Mouse (Mus musculus): ENCODE data around the gene Katnal1. TPM values are rescaled to one million over a fixed set of nuclear protein-coding genes. Genes with fewer than 3 reads are reported as not detected.

Katnal1 gene
- polyA plus RNA-seq, 1 experiment from 2014 or later, result 9.0 TPM

DNA sequence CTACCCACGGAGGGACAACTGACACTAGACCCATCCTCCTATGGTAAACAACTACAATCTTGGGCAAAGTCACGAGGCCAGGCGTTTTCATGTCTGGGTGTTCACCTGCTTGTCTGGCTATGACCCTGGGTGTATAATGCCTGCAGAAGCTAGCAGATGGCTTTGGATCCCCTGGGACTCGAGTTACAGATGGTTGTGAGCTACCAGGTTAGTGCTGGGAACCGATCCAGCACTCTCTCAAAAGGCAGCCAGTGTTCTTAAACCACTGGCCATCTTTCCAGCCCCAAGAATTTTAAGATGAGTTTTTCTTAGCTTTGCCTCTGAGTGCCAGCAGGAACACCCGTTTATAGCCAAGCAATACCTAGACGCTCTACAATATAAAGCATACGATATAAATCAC lies 45.4 kb downstream of the Katnal1 start:
- Histone ChIP-seq H3K4me1 (replicated peaks) (peaks cover 10% of the 10 kb centered on the region), H3K4me2 (no peak overlapping the region), H3K36me3 (replicated peaks) (peaks cover 17% of the 10 kb centered on the region), H3K27me3 (no peaks in the 10 kb centered on the region), H3K9me3 (replicated peaks) (no peaks in the 10 kb centered on the region), H3K9ac (no peak overlapping the region), H3K27ac (replicated peaks) (no peak overlapping the region), H3K4me3 (replicated peaks) (no peak overlapping the region)
- no peak for ATAC-seq (ENCODE audit: insufficient read depth)
- 72% methylated on average over 8 of the region's 8 CpGs for WGBS (ENCODE audit: insufficient replicate concordance)

DNA sequence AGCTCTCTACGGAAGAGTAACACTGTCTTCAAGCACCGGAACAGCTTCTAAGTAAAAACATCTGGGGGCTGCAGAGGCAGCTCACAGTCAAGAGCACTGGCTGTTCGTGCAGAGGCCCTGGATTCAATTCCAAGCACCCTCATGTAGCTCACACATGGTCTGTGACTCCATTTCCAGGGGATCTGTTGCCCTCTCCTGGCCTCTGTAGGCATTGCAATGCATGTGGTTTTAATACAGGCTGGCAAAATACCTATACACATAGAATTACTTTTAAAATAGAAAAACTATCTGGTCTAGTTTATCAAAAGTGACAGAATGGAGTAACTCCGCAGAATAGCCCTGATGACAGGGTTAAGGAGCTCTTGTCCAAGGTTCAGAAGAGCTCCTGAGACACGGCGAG lies 49.9 kb downstream of the Katnal1 start:
- Histone ChIP-seq H3K9me3 (replicated peaks) (no peaks in the 10 kb centered on the region), H3K4me2 (no peak overlapping the region), H3K9ac (no peak overlapping the region), H3K27me3 (no peaks in the 10 kb centered on the region), H3K4me3 (replicated peaks) (no peak overlapping the region), H3K27ac (replicated peaks) (no peak overlapping the region), H3K4me1 (replicated peaks) (no peaks in the 10 kb centered on the region), H3K36me3 (replicated peaks) (peaks cover 52% of the 10 kb centered on the region)
- WGBS (ENCODE audit: insufficient replicate concordance), result 82% methylated on average over 6 of the region's 6 CpGs
- no peak for ATAC-seq (ENCODE audit: insufficient read depth)

DNA sequence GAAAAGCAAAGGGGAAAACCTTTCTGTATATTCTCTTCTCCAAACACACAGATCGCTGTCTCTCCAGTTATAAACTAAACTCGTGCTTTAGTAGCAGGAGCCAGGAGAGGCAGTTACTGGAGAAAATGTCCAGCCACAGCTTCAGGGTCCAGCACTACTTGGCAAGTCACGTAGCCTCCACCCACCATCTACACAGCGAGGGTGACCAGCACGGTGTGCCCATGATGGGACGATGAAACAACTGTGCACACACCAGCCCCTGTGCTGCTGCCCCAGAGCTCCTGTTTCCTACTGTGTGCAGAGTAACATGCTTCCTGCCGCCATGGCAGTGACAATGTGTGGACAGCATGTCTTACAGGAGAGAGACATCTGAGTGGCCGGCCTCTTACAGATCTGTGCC lies 56.0 kb downstream of the Katnal1 start:
- peaks cover 41% of the 10 kb centered on the region for H3K36me3 ChIP-seq (replicated peaks)
- no peak overlapping the region for H3K4me3 ChIP-seq (replicated peaks)
- 79% methylated on average over 8 of the region's 8 CpGs for WGBS (ENCODE audit: insufficient replicate concordance)

DNA sequence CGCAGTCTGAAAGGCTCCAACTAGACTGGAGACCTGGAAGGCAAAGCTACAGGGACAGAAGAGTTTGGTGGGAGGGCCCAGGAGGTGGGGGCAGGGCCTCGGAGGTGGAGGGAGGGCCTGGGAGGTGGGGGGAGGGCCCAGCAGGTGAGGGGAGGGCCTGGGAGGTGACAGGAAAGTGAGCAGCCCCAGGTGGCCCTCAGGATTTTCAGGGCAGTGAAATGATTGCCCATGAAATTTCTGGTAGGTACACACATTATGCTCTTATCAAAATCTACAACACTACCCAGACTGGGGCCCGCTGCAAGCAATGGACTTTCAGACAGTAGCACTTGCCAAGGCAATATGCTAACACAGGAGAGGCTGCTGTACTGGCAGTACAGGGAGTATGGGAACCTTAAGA lies 59.5 kb downstream of the Katnal1 start:
- 40% methylated on average over 3 of the region's 3 CpGs for WGBS (ENCODE audit: insufficient replicate concordance)
- no peaks in the 10 kb centered on the region; the same call in none of the 2 replicates for H3K4me1 ChIP-seq (replicated peaks)
- peaks cover 12% of the 10 kb centered on the region; the same call in 1 of the 2 replicates for H3K36me3 ChIP-seq (replicated peaks)
- H3K9ac ChIP-seq, result no peak overlapping the region
- H3K4me2 ChIP-seq, result no peak overlapping the region
- H3K27me3 ChIP-seq, result no peaks in the 10 kb centered on the region
- no peak overlapping the region for H3K27ac ChIP-seq (replicated peaks)
- no peak overlapping the region for H3K4me3 ChIP-seq (replicated peaks)
- no peaks in the 10 kb centered on the region for H3K9me3 ChIP-seq (replicated peaks)
- no peak for ATAC-seq (ENCODE audit: insufficient read depth)

More for the DNA sequence above, 56.0 kb downstream of the Katnal1 start:
- Histone ChIP-seq H3K4me2 (no peak overlapping the region), H3K27ac (replicated peaks) (no peak overlapping the region), H3K9ac (no peak overlapping the region), H3K9me3 (replicated peaks) (no peaks in the 10 kb centered on the region), H3K27me3 (no peaks in the 10 kb centered on the region), H3K4me1 (replicated peaks) (no peaks in the 10 kb centered on the region; the same call in none of the 2 replicates)
- ATAC-seq (ENCODE audit: insufficient read depth), result no peak

DNA sequence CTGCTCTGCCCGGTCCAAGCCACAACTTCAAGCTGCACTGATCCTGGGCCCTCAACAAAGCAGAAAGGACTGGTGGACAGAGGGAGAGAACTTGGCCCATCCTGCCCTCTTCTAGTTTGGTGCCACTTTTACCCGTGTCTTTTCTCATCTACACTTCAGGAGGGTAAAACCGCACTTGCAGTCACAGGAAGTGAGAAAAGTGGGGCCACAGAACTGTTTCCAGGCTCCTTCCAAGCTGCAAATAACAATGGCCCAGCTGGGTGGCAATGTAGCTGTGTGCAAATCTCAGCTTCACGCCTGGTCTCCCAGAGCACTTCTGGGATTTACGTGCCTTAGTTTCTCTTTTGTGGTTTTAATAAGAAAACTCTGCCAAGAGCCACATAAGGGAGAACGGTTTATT lies 61.4 kb downstream of the Katnal1 start:
- no peak for ATAC-seq (ENCODE audit: insufficient read depth)
- Histone ChIP-seq H3K36me3 (replicated peaks) (0 out of 2 replicates have a peak, but pooled peaks cover 3% of the 10 kb centered on the region), H3K4me3 (replicated peaks) (no peak overlapping the region), H3K9ac (no peak overlapping the region), H3K27ac (replicated peaks) (no peak overlapping the region), H3K4me2 (no peak overlapping the region), H3K4me1 (replicated peaks) (no peaks in the 10 kb centered on the region; the same call in none of the 2 replicates), H3K27me3 (no peaks in the 10 kb centered on the region; the same call in 1 of the 2 replicates), H3K9me3 (replicated peaks) (no peaks in the 10 kb centered on the region)
- 50% methylated on average over 6 of the region's 6 CpGs for WGBS (ENCODE audit: insufficient replicate concordance)

DNA sequence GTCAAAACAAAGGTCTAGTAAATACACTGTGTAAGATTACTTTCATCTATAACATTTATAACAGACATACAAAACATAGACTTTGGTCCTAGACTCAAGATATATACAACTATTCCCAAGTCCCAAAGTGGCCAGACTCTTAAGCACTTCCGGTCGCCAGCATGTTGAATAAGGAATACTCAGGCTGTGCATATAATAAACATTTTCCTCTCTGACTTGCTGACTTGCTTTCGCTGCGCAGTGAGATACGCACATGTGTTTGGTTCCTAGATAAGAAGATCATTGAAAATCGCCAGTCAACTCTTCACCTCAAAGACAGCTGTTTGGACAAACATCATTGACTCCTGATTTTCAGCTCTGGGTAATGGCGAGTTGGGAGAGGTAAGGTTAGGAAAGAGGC lies 61.9 kb downstream of the Katnal1 start:
- H3K4me3 ChIP-seq (replicated peaks), result no peak overlapping the region
- no peak overlapping the region for H3K27ac ChIP-seq (replicated peaks)
- H3K9me3 ChIP-seq (replicated peaks), result no peaks in the 10 kb centered on the region
- WGBS (ENCODE audit: insufficient replicate concordance), result 46% methylated on average over 7 of the region's 7 CpGs
- no peak overlapping the region for H3K4me2 ChIP-seq
- H3K4me1 ChIP-seq (replicated peaks), result no peaks in the 10 kb centered on the region; the same call in none of the 2 replicates
- no peak overlapping the region for H3K9ac ChIP-seq
- H3K27me3 ChIP-seq, result no peaks in the 10 kb centered on the region; the same call in 1 of the 2 replicates
- no peak for ATAC-seq (ENCODE audit: insufficient read depth)
- H3K36me3 ChIP-seq (replicated peaks), result 0 out of 2 replicates have a peak, but pooled peaks cover 3% of the 10 kb centered on the region

DNA sequence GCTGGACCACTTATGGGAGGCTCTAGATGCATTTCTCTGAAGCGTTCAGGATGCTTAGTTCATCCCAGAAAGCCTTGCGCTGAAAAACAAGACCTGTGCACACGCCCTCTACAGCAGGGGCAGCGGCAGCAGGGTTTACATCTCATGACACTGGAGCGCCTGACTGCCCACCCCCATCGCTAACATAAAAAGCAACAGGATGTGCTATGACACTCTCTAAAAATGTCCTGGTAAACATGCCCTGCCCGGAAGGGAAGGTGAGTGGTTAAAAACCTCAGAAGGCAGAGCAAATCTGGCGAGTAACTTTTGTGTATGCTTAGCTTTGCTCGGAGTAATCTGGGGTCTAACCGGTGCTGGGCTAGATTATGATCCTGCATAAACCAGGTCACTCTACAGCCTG lies 62.5 kb downstream of the Katnal1 start:
- no peak overlapping the region for H3K4me3 ChIP-seq (replicated peaks)
- no peak overlapping the region for H3K4me2 ChIP-seq
- H3K27me3 ChIP-seq, result no peaks in the 10 kb centered on the region; the same call in 1 of the 2 replicates
- no peak for ATAC-seq (ENCODE audit: insufficient read depth)
- no peak overlapping the region for H3K27ac ChIP-seq (replicated peaks)
- H3K36me3 ChIP-seq (replicated peaks), result 0 out of 2 replicates have a peak, but pooled peaks cover 3% of the 10 kb centered on the region
- no peaks in the 10 kb centered on the region; the same call in none of the 2 replicates for H3K4me1 ChIP-seq (replicated peaks)
- 47% methylated on average over 10 of the region's 10 CpGs for WGBS (ENCODE audit: insufficient replicate concordance)
- no peaks in the 10 kb centered on the region for H3K9me3 ChIP-seq (replicated peaks)
- H3K9ac ChIP-seq, result no peak overlapping the region

DNA sequence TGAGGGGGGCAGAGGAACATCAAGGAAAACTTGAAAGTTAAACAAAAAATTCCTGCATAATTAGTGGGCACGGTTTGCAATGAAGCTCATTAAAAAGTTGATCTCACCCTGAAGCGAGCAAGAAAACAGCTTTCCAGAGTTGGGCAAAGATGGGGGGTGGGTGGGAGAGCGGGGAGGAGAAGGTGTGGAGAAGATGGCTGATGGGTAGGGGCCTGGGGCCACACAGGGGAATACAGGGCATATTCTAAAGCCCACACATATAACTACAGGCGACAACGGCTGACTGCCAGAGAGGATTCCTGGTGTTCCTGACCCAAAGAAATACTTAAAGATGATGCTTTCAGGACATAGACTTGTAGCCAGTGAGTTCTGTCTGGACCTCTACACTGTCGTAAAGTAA lies 65.7 kb downstream of the Katnal1 start:
- Histone ChIP-seq H3K27me3 (no peaks in the 10 kb centered on the region; the same call in 1 of the 2 replicates), H3K36me3 (replicated peaks) (no peaks in the 10 kb centered on the region), H3K9me3 (replicated peaks) (no peaks in the 10 kb centered on the region), H3K9ac (no peak overlapping the region), H3K4me3 (replicated peaks) (no peak overlapping the region), H3K27ac (replicated peaks) (no peak overlapping the region), H3K4me1 (replicated peaks) (no peaks in the 10 kb centered on the region; the same call in none of the 2 replicates), H3K4me2 (no peak overlapping the region)
- WGBS (ENCODE audit: insufficient replicate concordance), result 66% methylated on average over 6 of the region's 6 CpGs
- ATAC-seq (ENCODE audit: insufficient read depth), result no peak

DNA sequence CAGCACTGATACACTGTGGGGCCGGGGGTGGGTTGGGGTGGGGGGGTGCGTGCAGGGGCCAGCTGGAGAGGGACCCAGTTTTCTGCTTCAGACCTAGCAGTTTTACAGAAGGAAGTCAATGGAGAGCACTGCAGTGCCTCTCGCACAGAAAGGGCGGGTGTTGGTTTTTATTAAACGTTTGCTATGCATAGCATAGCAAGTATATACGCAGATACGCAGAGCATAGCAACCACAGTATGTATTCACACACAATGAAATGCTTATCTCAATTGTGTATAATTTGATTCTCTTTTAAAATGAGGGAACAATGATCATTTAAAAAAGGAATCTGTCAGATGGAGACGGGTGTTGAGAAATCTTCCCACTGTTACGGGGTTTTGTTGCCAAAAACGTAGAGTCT lies 66.3 kb downstream of the Katnal1 start:
- H3K4me1 ChIP-seq (replicated peaks), result peaks cover 1% of the 10 kb centered on the region
- 68% methylated on average over 10 of the region's 10 CpGs for WGBS (ENCODE audit: insufficient replicate concordance)
- H3K27ac ChIP-seq (replicated peaks), result no peak overlapping the region
- H3K27me3 ChIP-seq, result no peaks in the 10 kb centered on the region; the same call in 1 of the 2 replicates
- no peak overlapping the region for H3K4me2 ChIP-seq
- no peak overlapping the region for H3K4me3 ChIP-seq (replicated peaks)
- H3K9me3 ChIP-seq (replicated peaks), result no peaks in the 10 kb centered on the region
- no peaks in the 10 kb centered on the region for H3K36me3 ChIP-seq (replicated peaks)
- ATAC-seq (ENCODE audit: insufficient read depth), result no peak
- no peak overlapping the region for H3K9ac ChIP-seq

DNA sequence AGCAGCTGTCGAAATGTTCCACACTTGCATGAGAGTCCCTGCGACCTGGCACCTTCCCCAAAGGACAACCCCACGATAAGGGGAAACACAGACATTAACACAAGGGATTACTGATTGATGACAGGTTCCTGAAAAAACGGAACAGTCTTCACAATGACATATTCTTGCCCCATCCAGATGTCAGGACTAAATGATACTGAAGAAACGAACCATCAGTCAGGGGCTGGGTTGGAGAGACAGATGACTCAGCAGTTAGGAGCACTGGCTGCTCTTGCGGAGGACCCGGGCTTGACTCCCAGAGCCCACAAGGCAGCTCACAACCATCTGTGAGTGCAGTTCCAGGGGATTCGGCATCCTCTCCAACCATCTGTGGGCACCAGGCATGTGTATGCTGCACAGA lies 67.0 kb downstream of the Katnal1 start:
- 29% methylated on average over 8 of the region's 8 CpGs for WGBS (ENCODE audit: insufficient replicate concordance)
- H3K4me2 ChIP-seq, result no peak overlapping the region
- ATAC-seq (ENCODE audit: insufficient read depth), result no peak
- no peaks in the 10 kb centered on the region; the same call in 1 of the 2 replicates for H3K27me3 ChIP-seq
- H3K27ac ChIP-seq (replicated peaks), result no peak overlapping the region
- no peaks in the 10 kb centered on the region for H3K9me3 ChIP-seq (replicated peaks)
- H3K4me3 ChIP-seq (replicated peaks), result no peak overlapping the region
- H3K9ac ChIP-seq, result no peak overlapping the region
- H3K4me1 ChIP-seq (replicated peaks), result peaks cover 9% of the 10 kb centered on the region
- H3K36me3 ChIP-seq (replicated peaks), result no peaks in the 10 kb centered on the region

DNA sequence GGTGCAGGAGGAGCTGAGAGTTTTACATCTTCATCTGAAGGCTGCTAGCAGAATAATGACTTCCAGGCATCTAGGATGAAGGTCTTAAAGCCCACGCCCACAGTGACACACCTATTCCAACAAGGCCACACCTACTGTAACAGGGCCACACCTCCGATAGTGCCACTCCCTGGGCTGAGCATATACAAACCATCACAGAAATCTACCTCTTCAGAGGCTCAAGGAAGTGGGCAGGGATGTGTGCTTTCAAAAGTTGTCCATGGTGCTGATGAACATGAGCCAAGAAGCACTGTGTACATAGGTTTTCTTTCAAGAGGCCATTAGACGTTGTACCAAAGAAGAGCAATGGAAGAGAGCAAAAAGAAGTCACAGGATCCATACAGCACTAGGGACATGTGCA lies 71.6 kb downstream of the Katnal1 start:
- H3K4me1 ChIP-seq (replicated peaks), result peaks cover 9% of the 10 kb centered on the region
- no peak overlapping the region for H3K9ac ChIP-seq
- ATAC-seq (ENCODE audit: insufficient read depth), result no peak
- H3K36me3 ChIP-seq (replicated peaks), result no peaks in the 10 kb centered on the region
- H3K27ac ChIP-seq (replicated peaks), result no peak overlapping the region
- H3K4me3 ChIP-seq (replicated peaks), result no peak overlapping the region
- 52% methylated on average over 3 of the region's 3 CpGs for WGBS (ENCODE audit: insufficient replicate concordance)
- H3K4me2 ChIP-seq, result no peak overlapping the region
- no peaks in the 10 kb centered on the region for H3K9me3 ChIP-seq (replicated peaks)
- H3K27me3 ChIP-seq, result no peaks in the 10 kb centered on the region

DNA sequence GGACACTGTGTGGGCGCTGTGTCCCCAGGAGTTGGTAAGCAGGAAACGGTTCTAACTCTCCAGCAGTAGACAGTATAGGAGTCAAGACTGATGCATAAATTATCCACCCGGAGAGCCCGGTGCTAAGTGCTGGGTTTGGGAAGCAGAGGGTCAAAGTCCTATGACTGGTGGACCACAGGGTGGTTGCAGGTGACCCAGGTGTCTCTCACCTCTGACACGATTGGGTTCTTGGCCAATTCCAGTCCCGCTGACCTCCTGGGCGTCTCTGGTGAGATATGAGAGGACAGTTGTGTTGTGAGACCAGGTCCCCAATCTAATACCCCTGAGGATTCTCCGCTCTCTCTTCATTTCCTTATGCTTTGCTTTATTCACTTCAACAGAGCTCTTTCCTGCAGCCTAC lies 74.1 kb downstream of the Katnal1 start:
- Histone ChIP-seq H3K9me3 (replicated peaks) (no peaks in the 10 kb centered on the region), H3K9ac (no peak overlapping the region), H3K27me3 (no peaks in the 10 kb centered on the region), H3K36me3 (replicated peaks) (no peaks in the 10 kb centered on the region), H3K27ac (replicated peaks) (no peak overlapping the region), H3K4me1 (replicated peaks) (peaks cover 9% of the 10 kb centered on the region), H3K4me2 (no peak overlapping the region), H3K4me3 (replicated peaks) (no peak overlapping the region)
- 66% methylated on average over 8 of the region's 8 CpGs for WGBS (ENCODE audit: insufficient replicate concordance)
- no peak for ATAC-seq (ENCODE audit: insufficient read depth)

Data from liver, embryonic 15.5 days (tissue).